Mouse (Mus musculus) right cerebral cortex, postnatal 10 days (tissue): Measurements from ENCODE around the gene Gm20873.
"Not testable (repeated sequence)": the region's sequence is repeated elsewhere in the genome, so short reads cannot be mapped to it uniquely, and the experiment has no call there.

Source experiments
- DNase-seq, 2 experiments: peaks; one replicate each; pipeline ENCODE4 v3.0.0; 2021; ENCODE audit warnings: low spot score in 2 of 2

Gene Gm20873

GRCm38 (mm10) chrY:6266798-6267197 lies at the start of gene Gm20873:
Gene Gm20873, plus strand, starts transcription at chrY:6267098.
- DNase-seq, result not testable (repeated sequence)

GRCm38 (mm10) chrY:6237895-6238294 lies 29.0 kb upstream of the Gm20873 start, which contains the start of gene Gm21746:
Gene Gm21746, minus strand, starts transcription at chrY:6237995.
- not testable (repeated sequence) for DNase-seq
